Mouse (Mus musculus) limb, embryonic 14.5 days (tissue): Measurements from ENCODE around the gene Sh2b1. TPM values are rescaled to one million over a fixed set of nuclear protein-coding genes. Genes with fewer than 3 reads are reported as not detected.

Experiments used
- ATAC-seq: fragments of 200-750 bp; cut with Nextera tagmentation; 2 replicates; pipeline ENCODE4 v1.8.0; 2017; ENCODE audit warnings: low read depth, moderate number of reproducible peaks, moderate TSS enrichment; ENCODE audit not compliant: low FRiP score
- DNase-seq: peaks from one replicate; pipeline ENCODE4 v3.0.0-alpha.2; 2015; ENCODE audit warnings: low spot score
- H3K27ac ChIP-seq: fragments of 300-500 bp; sonication (generic); replicated peaks from 2 replicates; pipeline ENCODE4 v1.5.1; 2014; ENCODE audit warnings: low read depth, mild to moderate bottlenecking, low read length, moderate library complexity, mixed read lengths
- H3K27me3 ChIP-seq: fragments of 300-500 bp; sonication (generic); 2 replicates; pipeline ENCODE4 v1.6.1; 2014; ENCODE audit warnings: low read length, mixed read lengths; ENCODE audit not compliant: control insufficient read depth, insufficient read depth
- H3K36me3 ChIP-seq: fragments of 300-500 bp; sonication (generic); 2 replicates; pipeline ENCODE4 v1.6.1; 2014; ENCODE audit warnings: mild to moderate bottlenecking, low read length, moderate library complexity, mixed read lengths; ENCODE audit not compliant: control insufficient read depth, insufficient read depth
- H3K4me1 ChIP-seq: fragments of 300-500 bp; sonication (generic); 2 replicates; pipeline ENCODE4 v1.6.1; 2014; ENCODE audit warnings: antibody characterized with exemption, low read length, mixed read lengths; ENCODE audit not compliant: control insufficient read depth, insufficient read depth
- H3K4me2 ChIP-seq: fragments of 300-500 bp; sonication (generic); replicated peaks from 2 replicates; pipeline ENCODE4 v1.6.1; 2014; ENCODE audit warnings: low read depth, mild to moderate bottlenecking, low read length, moderate library complexity; ENCODE audit not compliant: severe bottlenecking
- H3K4me3 ChIP-seq: fragments of 300-500 bp; sonication (generic); replicated peaks from 2 replicates; pipeline ENCODE4 v1.5.1; 2014; ENCODE audit warnings: low read length
- H3K9ac ChIP-seq: fragments of 300-500 bp; sonication (generic); 2 replicates; pipeline ENCODE4 v1.6.1; 2014; ENCODE audit warnings: mild to moderate bottlenecking, low read depth, low read length, moderate library complexity; ENCODE audit not compliant: severe bottlenecking
- H3K9me3 ChIP-seq: fragments of 300-500 bp; sonication (generic); 2 replicates; pipeline ENCODE4 v1.6.1; 2016; ENCODE audit warnings: low read length; ENCODE audit not compliant: control insufficient read depth
- POLR2A ChIP-seq: fragments of 200-500 bp; IDR thresholded peaks from 2 replicates; pipeline ENCODE4 v1.8.0; 2012; ENCODE audit warnings: inconsistent platforms, mild to moderate bottlenecking, moderate library complexity, borderline replicate concordance; ENCODE audit not compliant: insufficient read depth, insufficient read length; ENCODE audit errors: extremely low read depth
- WGBS: fragments of 180-500 bp; shearing (Covaris S2); extraction: QIAGEN DNeasy Blood & Tissue Kit; methylation state at CpG from one replicate; pipeline ENCODE4 v1.1.7; 2014; 5-methylcytosine and 5-hydroxymethylcytosine counted together
- polyA plus RNA-seq, 2 experiments: library from polyadenylated mRNA; depleted of rRNA in 1 of 2; stranded (reverse) in 1 of 2; unstranded in 1 of 2; fragments of >200 nt; fragmentation: Nextera tagmentation in 1 of 2; extraction: Ambion mirVana in 1 of 2; gene quantifications; 2 replicates each; pipeline versions ENCODE4 v1.2.1 to v1.2.3; 2012 to 2014

Sh2b1 gene
- polyA plus RNA-seq, 2 experiments, result 50.2 to 83.3 TPM

GRCm38 (mm10) chr7:126474486-126474955, 703 bp downstream of the Sh2b1 start:
- peak overlapping the region; percentile 92 for H3K9ac ChIP-seq
- no peak for DNase-seq
- peak overlapping the region; percentile 88 for H3K4me2 ChIP-seq
- WGBS, result 2% methylated on average over 20 of the region's 27 CpGs
- ATAC-seq, result no peak
- peak overlapping the region; percentile 86 for H3K4me3 ChIP-seq
- no peaks in the 10 kb centered on the region for H3K27me3 ChIP-seq
- H3K27ac ChIP-seq, result peak overlapping the region; percentile 90
- peaks cover 13% of the 10 kb centered on the region for H3K4me1 ChIP-seq
- peaks cover 34% of the 10 kb centered on the region for H3K36me3 ChIP-seq
- no peaks in the 10 kb centered on the region for H3K9me3 ChIP-seq
- no peak for TF ChIP-seq POLR2A

- H3K4me2 ChIP-seq, result peak overlapping the region; percentile 88
- 73% methylated on average over 9 of the region's 9 CpGs for WGBS
- DNase-seq (no peak), ATAC-seq (no peak)
- TF ChIP-seq POLR2A, result no peak
- peak overlapping the region; percentile 92 for H3K9ac ChIP-seq
- H3K4me1 ChIP-seq, result peaks cover 13% of the 10 kb centered on the region
- no peaks in the 10 kb centered on the region for H3K9me3 ChIP-seq
- H3K27ac ChIP-seq, result no peak overlapping the region
- peaks cover 43% of the 10 kb centered on the region for H3K36me3 ChIP-seq
- H3K27me3 ChIP-seq, result no peaks in the 10 kb centered on the region
- H3K4me3 ChIP-seq, result peak overlapping the region; percentile 86
Measured at GRCm38 (mm10) chr7:126473470-126474086, 1.6 kb downstream of the Sh2b1 start.

GRCm38 (mm10) chr7:126472713-126473112, 2.5 kb downstream of the Sh2b1 start:
- no peak for TF ChIP-seq POLR2A
- H3K36me3 ChIP-seq, result peaks cover 52% of the 10 kb centered on the region
- H3K9me3 ChIP-seq, result no peaks in the 10 kb centered on the region
- 91% methylated on average over 16 of the region's 16 CpGs for whole genome bisulfite sequencing
- H3K9ac ChIP-seq, result no peak overlapping the region
- no peak for DNase-seq
- H3K27ac ChIP-seq, result no peak overlapping the region
- peaks cover 13% of the 10 kb centered on the region for H3K4me1 ChIP-seq
- H3K4me3 ChIP-seq, result no peak overlapping the region
- H3K4me2 ChIP-seq, result no peak overlapping the region
- no peak for ATAC-seq
- H3K27me3 ChIP-seq, result no peaks in the 10 kb centered on the region

- Histone ChIP-seq H3K4me2 (no peak overlapping the region), H3K36me3 (peaks cover 56% of the 10 kb centered on the region), H3K9me3 (no peaks in the 10 kb centered on the region), H3K27me3 (no peaks in the 10 kb centered on the region), H3K4me3 (no peak overlapping the region), H3K27ac (no peak overlapping the region), H3K9ac (no peak overlapping the region), H3K4me1 (peaks cover 13% of the 10 kb centered on the region)
- WGBS, result 86% methylated on average over 13 of the region's 13 CpGs
- no peak for DNase-seq
- no peak for TF ChIP-seq POLR2A
- no peak for ATAC-seq
Measured at GRCm38 (mm10) chr7:126472306-126472705, 2.9 kb downstream of the Sh2b1 start.

- 88% methylated on average over 4 of the region's 4 CpGs for WGBS
- Histone ChIP-seq H3K4me1 (peaks cover 13% of the 10 kb centered on the region), H3K36me3 (peaks cover 60% of the 10 kb centered on the region), H3K27me3 (no peaks in the 10 kb centered on the region), H3K9ac (no peak overlapping the region), H3K9me3 (no peaks in the 10 kb centered on the region), H3K27ac (no peak overlapping the region), H3K4me3 (no peak overlapping the region), H3K4me2 (no peak overlapping the region)
- DNase-seq (no peak), ATAC-seq (no peak)
- TF ChIP-seq POLR2A, result no peak
Measured at GRCm38 (mm10) chr7:126471853-126472252, 3.4 kb downstream of the Sh2b1 start.
